8 mouse cellular contexts compared by ENCODE assay signal in genomic region chr4:133671881-133672844, GRCm38 (mm10). TPM values are rescaled to one million over a fixed set of nuclear protein-coding genes. Genes with fewer than 3 reads are reported as not detected.
DNase-seq lines count a peak whose midpoint lies in the region; ATAC-seq and TF ChIP-seq lines count a peak whose summit lies in the region.

Pigv (minus strand) TSS chr4:133672647.

- ATAC-seq in forebrain, postnatal 0 days: peak; percentile 91
- peak; percentile 88 for ATAC-seq in lung, embryonic 14.5 days (ENCODE audit: insufficient read depth)

- TF ChIP-seq CTCF in MEL (IDR thresholded peaks at IDR 0.05 in 2 of 3, conservative IDR thresholded peaks at IDR 0.05 in 1 of 3; ENCODE audit: control insufficient read depth in 1 of 3, insufficient read depth in 1 of 3, low read depth in 2 of 3, low read length in 3 of 3, poor library complexity in 1 of 3, severe bottlenecking in 1 of 3): no peak
- TF ChIP-seq CTCF in forebrain, postnatal 0 days (IDR thresholded peaks at IDR 0.05; ENCODE audit: low read depth): no peak
- TF ChIP-seq CTCF in layer of hippocampus, adult 2 months (conservative IDR thresholded peaks at IDR 0.05): no peak
- no peak for TF ChIP-seq CTCF in lung, embryonic 14.5 days (IDR thresholded peaks at IDR 0.05; ENCODE audit: low read depth)
- no peak for TF ChIP-seq CTCF in olfactory bulb, adult 2 months (IDR thresholded peaks at IDR 0.05; ENCODE audit: insufficient read depth, low read depth, low read length)

- peak; percentile 27 to 84; a peak in 3 of 4 replicates for TF ChIP-seq POLR2A in MEL (IDR thresholded peaks at IDR 0.05; ENCODE audit: control insufficient read depth in 1 of 2, insufficient read depth in 1 of 2, low read depth in 1 of 2, low read length in 2 of 2, poor library complexity in 1 of 2)
- TF ChIP-seq POLR2A in olfactory bulb, adult 2 months (IDR thresholded peaks at IDR 0.05; ENCODE audit: insufficient read depth, low read depth, low read length): peak; percentile 71

- peak; percentile 91 for DNase-seq in MEL (ENCODE audit: low read depth, low spot score)
- DNase-seq in cerebellum, adult 18-20 months: peak; percentile 90 to 99
- peak; percentile 94 for DNase-seq in forebrain, postnatal 0 days
- peak; percentile 94 to 99 for DNase-seq in heart, postnatal 36 days
- DNase-seq in layer of hippocampus, adult 2 months (ENCODE audit: low spot score in 2 of 2): peak; percentile 93
- DNase-seq in lung, embryonic 14.5 days: peak; percentile 95
- DNase-seq in thymus, adult 18-20 months: peak; percentile 83 to 86

- H3K27ac ChIP-seq in MEL (ENCODE audit: control insufficient read depth, low read depth, low read length): peak within 1 kb of the TSS; percentile 100
- peak within 1 kb of the TSS; percentile 96 for H3K27ac ChIP-seq in forebrain, postnatal 0 days (ENCODE audit: low read depth, low read length)
- H3K27ac ChIP-seq in layer of hippocampus, adult 2 months: peak within 1 kb of the TSS; percentile 99
- peak within 1 kb of the TSS; percentile 99 for H3K27ac ChIP-seq in lung, embryonic 14.5 days (ENCODE audit: low read depth)
- peak within 1 kb of the TSS; percentile 95 for H3K27ac ChIP-seq in olfactory bulb, adult 2 months (ENCODE audit: insufficient read depth, low read depth, low read length)

- WGBS in forebrain, postnatal 0 days: under 1% methylated on average over 71 of the region's 76 CpGs
- WGBS in lung, embryonic 14.5 days: under 1% methylated on average over 76 of the region's 76 CpGs
- under 1% methylated on average over 76 of the region's 76 CpGs for WGBS in olfactory bulb, adult 2 months

- no peaks in the 10 kb centered on the region for H3K9me3 ChIP-seq in MEL (replicated peaks; ENCODE audit: insufficient read depth, low read length)
- no peaks in the 10 kb centered on the region for H3K9me3 ChIP-seq in forebrain, postnatal 0 days (ENCODE audit: low read length)
- no peaks in the 10 kb centered on the region for H3K9me3 ChIP-seq in lung, embryonic 14.5 days (ENCODE audit: low read depth, low read length)

- H3K4me3 ChIP-seq in MEL (ENCODE audit: control insufficient read depth in 1 of 2, insufficient read depth in 1 of 2, low read depth in 2 of 2, low read length in 2 of 2): peak within 1 kb of the TSS; percentile 75 to 76
- H3K4me3 ChIP-seq in forebrain, postnatal 0 days (ENCODE audit: low read depth, low read length): peak within 1 kb of the TSS; percentile 83
- peak within 1 kb of the TSS; percentile 98 for H3K4me3 ChIP-seq in layer of hippocampus, adult 2 months
- peak within 1 kb of the TSS; percentile 72 for H3K4me3 ChIP-seq in lung, embryonic 14.5 days (ENCODE audit: low read depth, low read length)
- peak within 1 kb of the TSS; percentile 87 for H3K4me3 ChIP-seq in olfactory bulb, adult 2 months (ENCODE audit: insufficient read depth, low read depth, low read length)

- H3K4me1 ChIP-seq in MEL (ENCODE audit: control insufficient read depth in 1 of 2, insufficient read depth in 2 of 2, low read length in 2 of 2): peaks cover 12 to 35% of the 10 kb centered on the region in 2 experiments
- peaks cover 25% of the 10 kb centered on the region for H3K4me1 ChIP-seq in forebrain, postnatal 0 days (ENCODE audit: insufficient read depth)
- H3K4me1 ChIP-seq in lung, embryonic 14.5 days (ENCODE audit: insufficient read depth): peaks cover 36% of the 10 kb centered on the region
- H3K4me1 ChIP-seq in olfactory bulb, adult 2 months (ENCODE audit: control insufficient read depth, insufficient read depth, low read length): peaks cover 23% of the 10 kb centered on the region

- H3K27me3 ChIP-seq in MEL (ENCODE audit: control insufficient read depth in 1 of 2, insufficient read depth in 2 of 2, low read length in 2 of 2): no peaks in the 10 kb centered on the region
- H3K27me3 ChIP-seq in forebrain, postnatal 0 days (ENCODE audit: insufficient read depth, low read length): no peaks in the 10 kb centered on the region
- no peaks in the 10 kb centered on the region for H3K27me3 ChIP-seq in lung, embryonic 14.5 days (ENCODE audit: insufficient read depth, low read length)

- H3K9ac ChIP-seq in MEL (ENCODE audit: control insufficient read depth, low read depth, low read length, poor library complexity, severe bottlenecking): peak within 1 kb of the TSS; percentile 88
- H3K9ac ChIP-seq in forebrain, postnatal 0 days: peak within 1 kb of the TSS; percentile 84
- H3K9ac ChIP-seq in lung, embryonic 14.5 days: peak within 1 kb of the TSS; percentile 74

- H3K4me2 ChIP-seq in forebrain, postnatal 0 days (ENCODE audit: low read depth): peak within 1 kb of the TSS; percentile 78
- H3K4me2 ChIP-seq in lung, embryonic 14.5 days: peak within 1 kb of the TSS; percentile 90

- peaks cover 0 to 34% of the 10 kb centered on the region in 2 experiments; a peak in 3 of 4 replicates for H3K36me3 ChIP-seq in MEL (ENCODE audit: control insufficient read depth in 1 of 2, insufficient read depth in 2 of 2, low read length in 2 of 2)
- H3K36me3 ChIP-seq in forebrain, postnatal 0 days (ENCODE audit: insufficient read depth): 0 out of 2 replicates have a peak, but pooled peaks cover 5% of the 10 kb centered on the region
- 0 out of 2 replicates have a peak, but pooled peaks cover 9% of the 10 kb centered on the region for H3K36me3 ChIP-seq in lung, embryonic 14.5 days (ENCODE audit: insufficient read depth)

- intact Hi-C loops in heart, postnatal 36 days (cut with DNase I): loop anchor here (1.0 to 5.0 kb wide), 6 partner anchors 79 to 235 kb away; no protein-coding TSS in a partner anchor

- no peak; a peak in 1 of 4 replicates for TF ChIP-seq EP300 in MEL (IDR thresholded peaks at IDR 0.05; ENCODE audit: low read depth in 1 of 2, low read length in 2 of 2)

- H3K79me2 ChIP-seq in MEL (ENCODE audit: control insufficient read depth, insufficient read depth, low read length, poor library complexity): peaks cover 7% of the 10 kb centered on the region

- no peak for TF ChIP-seq RAD21 in MEL (IDR thresholded peaks at IDR 0.05; ENCODE audit: low read depth, low read length)

TF ChIP-seq in MEL, 35 proteins besides CTCF, POLR2A, EP300 and RAD21 (continues in another document):
- TF ChIP-seq E2F4 (IDR thresholded peaks at IDR 0.05; ENCODE audit: borderline replicate concordance, low read depth, low read length) (0 out of 2 replicates have a peak, but pooled peaks have one; percentile 0), ZNF384 (IDR thresholded peaks at IDR 0.05; ENCODE audit: low read depth, low read length) (no peak), TAL1 (IDR thresholded peaks at IDR 0.05; ENCODE audit: low read length) (no peak), CHD1 (IDR thresholded peaks at IDR 0.05; ENCODE audit: low read depth, low read length) (0 out of 2 replicates have a peak, but pooled peaks have one; percentile 73), ZC3H11A (IDR thresholded peaks at IDR 0.05; ENCODE audit: low read depth, low read length) (no peak), ETS1 (IDR thresholded peaks at IDR 0.05; ENCODE audit: low read depth, low read length) (0 out of 2 replicates have a peak, but pooled peaks have one; percentile 37), ELF1 (IDR thresholded peaks at IDR 0.05; ENCODE audit: low read depth, low read length) (0 out of 2 replicates have a peak, but pooled peaks have one; percentile 42), HCFC1 (IDR thresholded peaks at IDR 0.05; ENCODE audit: low read depth, low read length) (peak; percentile 74), JUND (IDR thresholded peaks at IDR 0.05; ENCODE audit: low read depth, low read length) (no peak), ZMIZ1 (IDR thresholded peaks at IDR 0.05; ENCODE audit: low read depth, low read length) (peak; percentile 58), USF2 (IDR thresholded peaks at IDR 0.05; ENCODE audit: borderline replicate concordance in 1 of 2, insufficient read depth in 1 of 2, low read depth in 1 of 2, low read length in 2 of 2) (no peak), SIN3A (IDR thresholded peaks at IDR 0.05; ENCODE audit: low read length) (no peak; the same call in 1 of the 2 replicates), KAT2A (conservative IDR thresholded peaks at IDR 0.05; ENCODE audit: low read depth, low read length) (peak; percentile 59; the same call in 1 of the 2 replicates), MXI1 (IDR thresholded peaks at IDR 0.05; ENCODE audit: low read depth, low read length) (peak; percentile 67), UBTF (IDR thresholded peaks at IDR 0.05; ENCODE audit: borderline replicate concordance, insufficient read depth, low read depth, low read length) (0 out of 2 replicates have a peak, but pooled peaks have one; percentile 80), GATA1 (IDR thresholded peaks at IDR 0.05; ENCODE audit: low read depth, low read length) (no peak), BHLHE40 (IDR thresholded peaks at IDR 0.05; ENCODE audit: borderline replicate concordance, low read depth, low read length) (0 out of 2 replicates have a peak, but pooled peaks have one; percentile 16), POLR2AphosphoS5 (IDR thresholded peaks at IDR 0.05; ENCODE audit: borderline replicate concordance, low read depth, low read length) (no peak), RCOR1 (IDR thresholded peaks at IDR 0.05; ENCODE audit: low read depth, low read length) (no peak), MAX (IDR thresholded peaks at IDR 0.05; ENCODE audit: low read length) (peak; percentile 52; the same call in 1 of the 2 replicates), NELFE (IDR thresholded peaks at IDR 0.05; ENCODE audit: low read depth, low read length) (peak; percentile 63), MYC (IDR thresholded peaks at IDR 0.05; ENCODE audit: low read depth, low read length) (0 out of 2 replicates have a peak, but pooled peaks have one; percentile 28), MAZ (IDR thresholded peaks at IDR 0.05; ENCODE audit: low read depth, low read length) (peak; percentile 85; the same call in 1 of the 2 replicates), TBP (IDR thresholded peaks at IDR 0.05; ENCODE audit: low read depth, low read length) (peak; percentile 90), NRF1 (IDR thresholded peaks at IDR 0.05; ENCODE audit: insufficient read depth, low read depth, low read length, poor library complexity, severe bottlenecking) (peak; percentile 83)

RNA-seq across cellular contexts. Expression of gene Pigv, which starts in this region (rescaled TPM):
- 7.9 and 8.5 TPM in 2 replicates for total RNA-seq in MEL (2012; rRNA removed)
- polyA plus RNA-seq in MEL (2012; ENCODE audit: insufficient read depth in 1 of 2, insufficient read length in 2 of 2, low read depth in 1 of 2, low replicate concordance in 2 of 2, missing spikeins in 1 of 2): 10 to 100 TPM in 1 of 2 experiments, not detected in 1; 12.0 TPM
- total RNA-seq in forebrain, postnatal 0 days (2014; rRNA removed): 9.5 and 12.0 TPM in 2 replicates
- polyA plus RNA-seq in forebrain, postnatal 0 days (2015; fragmentation: Nextera tagmentation; extraction: Ambion mirVana): 9.2 and 12.5 TPM in 2 replicates
- 10 to 100 TPM; 10.8 to 11.3 TPM for total RNA-seq in heart, postnatal 36 days (2021)
- 1 to 10 TPM; 9.1 to 9.7 TPM for total RNA-seq in layer of hippocampus, adult 2 months (2021)
- polyA plus RNA-seq in lung, embryonic 14.5 days (2014; fragmentation: Nextera tagmentation; extraction: Ambion mirVana): 13.9 and 14.5 TPM in 2 replicates
- polyA plus RNA-seq in olfactory bulb, adult 2 months (2012; ENCODE audit: insufficient read depth, insufficient read length, low replicate concordance, missing spikeins): not detected in 2 replicates

Comparison
In these comparisons a context has a peak if more than half of its experiments do, and no peak if none do; other contexts are left out.
1. Peak in every context shown above with its lines: DNase-seq, ATAC-seq, H3K4me3 ChIP-seq and H3K27ac ChIP-seq.